Mouse (Mus musculus): Measurements from ENCODE around the gene Crx. TPM values are rescaled to one million over a fixed set of nuclear protein-coding genes. Genes with fewer than 3 reads are reported as not detected.

Crx gene
- polyA plus RNA-seq, 1 experiment: not detected

GRCm38 (mm10) chr7:15881388-15881787 lies 1.6 kb upstream of the Crx start:
- WGBS: 23% methylated on average over 7 of the region's 7 CpGs
- Histone ChIP-seq H3K27ac (ENCODE audit: insufficient read depth, low read depth, low read length) (no peak overlapping the region), H3K36me3 (ENCODE audit: control insufficient read depth, insufficient read depth, low read length) (no peaks in the 10 kb centered on the region), H3K4me3 (ENCODE audit: low read depth, low read length) (no peak overlapping the region), H3K27me3 (ENCODE audit: control insufficient read depth, insufficient read depth, low read length) (no peaks in the 10 kb centered on the region), H3K4me1 (ENCODE audit: control insufficient read depth, insufficient read depth, insufficient read length, low read length) (no peaks in the 10 kb centered on the region)
- TF ChIP-seq POLR2A (IDR thresholded peaks at IDR 0.05; ENCODE audit: low read depth, low read length) (no peak), CTCF (IDR thresholded peaks at IDR 0.05; ENCODE audit: extremely low read depth, insufficient read length, insufficient replicate concordance, low read depth, low read length) (no peak)

DNA sequence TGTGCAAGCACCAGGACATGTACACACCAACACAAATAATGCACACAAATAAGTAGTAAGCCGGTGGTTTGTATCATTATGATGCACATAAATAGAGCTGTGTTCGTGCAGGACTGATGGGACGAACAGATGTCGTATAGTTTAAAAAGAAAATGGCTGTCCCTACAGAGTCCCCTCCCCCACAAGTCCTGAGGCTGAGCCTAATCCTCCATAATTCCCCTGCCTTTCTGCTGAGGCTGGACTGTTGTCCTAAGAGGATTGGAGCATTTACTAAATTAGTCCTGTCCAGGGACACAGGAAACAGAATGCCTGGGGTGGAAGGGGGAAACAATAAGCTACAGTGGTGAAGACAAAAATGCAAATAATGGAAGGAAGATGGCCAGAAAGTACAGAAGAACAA lies 15.7 kb downstream of the Crx start:
- Histone ChIP-seq H3K27ac (ENCODE audit: insufficient read depth, low read depth, low read length) (no peak overlapping the region), H3K27me3 (ENCODE audit: control insufficient read depth, insufficient read depth, low read length) (no peaks in the 10 kb centered on the region), H3K4me1 (ENCODE audit: control insufficient read depth, insufficient read depth, insufficient read length, low read length) (no peaks in the 10 kb centered on the region), H3K4me3 (ENCODE audit: low read depth, low read length) (no peak overlapping the region), H3K36me3 (ENCODE audit: control insufficient read depth, insufficient read depth, low read length) (no peaks in the 10 kb centered on the region)
- 79% methylated on average over 4 of the region's 4 CpGs for whole genome bisulfite sequencing
- TF ChIP-seq POLR2A (IDR thresholded peaks at IDR 0.05; ENCODE audit: low read depth, low read length) (no peak), CTCF (IDR thresholded peaks at IDR 0.05; ENCODE audit: extremely low read depth, insufficient read length, insufficient replicate concordance, low read depth, low read length) (no peak)

DNA sequence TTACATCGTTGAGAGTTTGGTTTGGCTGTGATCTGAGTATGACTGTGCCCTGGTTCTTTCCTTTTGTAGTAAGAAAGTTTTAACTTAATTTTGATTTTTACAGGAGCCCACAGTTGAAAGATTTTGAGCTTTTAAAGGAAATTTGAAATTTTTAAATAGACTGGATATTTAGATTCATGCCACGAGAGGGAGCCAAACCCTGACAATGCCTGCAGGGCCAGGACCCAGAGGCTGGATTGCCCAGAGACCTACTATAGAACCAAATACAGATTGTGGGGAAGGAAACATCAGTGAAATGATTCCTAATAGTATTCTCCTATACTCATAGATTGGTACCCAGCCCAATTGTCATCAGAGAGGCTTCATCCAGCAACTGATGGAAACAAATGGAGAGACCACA lies 20.1 kb downstream of the Crx start:
- 36% methylated on average over 2 of the region's 2 CpGs for WGBS
- H3K27me3 ChIP-seq (ENCODE audit: control insufficient read depth, insufficient read depth, low read length): no peaks in the 10 kb centered on the region
- TF ChIP-seq CTCF (IDR thresholded peaks at IDR 0.05; ENCODE audit: extremely low read depth, insufficient read length, insufficient replicate concordance, low read depth, low read length) (no peak), POLR2A (IDR thresholded peaks at IDR 0.05; ENCODE audit: low read depth, low read length) (no peak)
- H3K36me3 ChIP-seq (ENCODE audit: control insufficient read depth, insufficient read depth, low read length): no peaks in the 10 kb centered on the region
- no peaks in the 10 kb centered on the region for H3K4me1 ChIP-seq (ENCODE audit: control insufficient read depth, insufficient read depth, insufficient read length, low read length)
- H3K4me3 ChIP-seq (ENCODE audit: low read depth, low read length): no peak overlapping the region
- H3K27ac ChIP-seq (ENCODE audit: insufficient read depth, low read depth, low read length): no peak overlapping the region

- 92% methylated on average over 3 of the region's 3 CpGs for WGBS
- Histone ChIP-seq H3K4me3 (ENCODE audit: low read depth, low read length) (no peak within 1 kb of the TSS), H3K27ac (ENCODE audit: insufficient read depth, low read depth, low read length) (no peak within 1 kb of the TSS), H3K27me3 (ENCODE audit: control insufficient read depth, insufficient read depth, low read length) (no peaks in the 10 kb centered on the region), H3K36me3 (ENCODE audit: control insufficient read depth, insufficient read depth, low read length) (no peaks in the 10 kb centered on the region), H3K4me1 (ENCODE audit: control insufficient read depth, insufficient read depth, insufficient read length, low read length) (no peaks in the 10 kb centered on the region)
- TF ChIP-seq CTCF (IDR thresholded peaks at IDR 0.05; ENCODE audit: extremely low read depth, insufficient read length, insufficient replicate concordance, low read depth, low read length) (no peak), POLR2A (IDR thresholded peaks at IDR 0.05; ENCODE audit: low read depth, low read length) (no peak)
Measured at GRCm38 (mm10) chr7:15839578-15839977, 40.2 kb downstream of the Crx start, which contains the start of gene Obox6. Gene Obox6 (minus strand): TSS chr7:15839678.

Other genes starting within 250 kb of the Crx start
- gene Obox3, start 240.1 kb downstream of the Crx start, polyA plus RNA-seq (2012; rRNA removed): not detected in 2 replicates
- gene Obox5, start 129.8 kb downstream of the Crx start, polyA plus RNA-seq (2012; rRNA removed): not detected in 2 replicates
- gene Obox6, start 40.3 kb downstream of the Crx start, polyA plus RNA-seq (2012; rRNA removed): not detected in 2 replicates
- not detected in 2 replicates for gene Crxos, start 2.6 kb upstream of the Crx start, polyA plus RNA-seq (2012; rRNA removed)
- 160 and 311 TPM in 2 replicates for gene Selenow, start 42.4 kb upstream of the Crx start, polyA plus RNA-seq (2012; rRNA removed)
- gene Nop53, start 66.1 kb upstream of the Crx start, polyA plus RNA-seq (2012; rRNA removed): 56.8 and 120 TPM in 2 replicates
- gene Ehd2, start 87.6 kb upstream of the Crx start, polyA plus RNA-seq (2012; rRNA removed): 11.9 and 14.5 TPM in 2 replicates
- gene Bicra, start 168.0 kb upstream of the Crx start, polyA plus RNA-seq (2012; rRNA removed): 18.7 and 31.0 TPM in 2 replicates
- gene Zfp541, start 181.8 kb upstream of the Crx start, polyA plus RNA-seq (2012; rRNA removed): not detected in 2 replicates
- gene Napa, start 218.5 kb upstream of the Crx start, polyA plus RNA-seq (2012; rRNA removed): 82.7 and 139 TPM in 2 replicates
- gene Kptn, start 239.9 kb upstream of the Crx start, polyA plus RNA-seq (2012; rRNA removed): 15.3 and 31.2 TPM in 2 replicates
- gene Slc8a2, start 249.9 kb upstream of the Crx start, polyA plus RNA-seq (2012; rRNA removed): 1.5 and 1.9 TPM in 2 replicates

Measured in small intestine, adult 2 months (tissue).